Mouse (Mus musculus): Measurements from ENCODE around the gene Prdm4. TPM values are rescaled to one million over a fixed set of nuclear protein-coding genes. Genes with fewer than 3 reads are reported as not detected.

Prdm4 gene
- total and polyA plus RNA-seq, 3 experiments, result 19.0 to 27.9 (median 23.2) TPM

DNA sequence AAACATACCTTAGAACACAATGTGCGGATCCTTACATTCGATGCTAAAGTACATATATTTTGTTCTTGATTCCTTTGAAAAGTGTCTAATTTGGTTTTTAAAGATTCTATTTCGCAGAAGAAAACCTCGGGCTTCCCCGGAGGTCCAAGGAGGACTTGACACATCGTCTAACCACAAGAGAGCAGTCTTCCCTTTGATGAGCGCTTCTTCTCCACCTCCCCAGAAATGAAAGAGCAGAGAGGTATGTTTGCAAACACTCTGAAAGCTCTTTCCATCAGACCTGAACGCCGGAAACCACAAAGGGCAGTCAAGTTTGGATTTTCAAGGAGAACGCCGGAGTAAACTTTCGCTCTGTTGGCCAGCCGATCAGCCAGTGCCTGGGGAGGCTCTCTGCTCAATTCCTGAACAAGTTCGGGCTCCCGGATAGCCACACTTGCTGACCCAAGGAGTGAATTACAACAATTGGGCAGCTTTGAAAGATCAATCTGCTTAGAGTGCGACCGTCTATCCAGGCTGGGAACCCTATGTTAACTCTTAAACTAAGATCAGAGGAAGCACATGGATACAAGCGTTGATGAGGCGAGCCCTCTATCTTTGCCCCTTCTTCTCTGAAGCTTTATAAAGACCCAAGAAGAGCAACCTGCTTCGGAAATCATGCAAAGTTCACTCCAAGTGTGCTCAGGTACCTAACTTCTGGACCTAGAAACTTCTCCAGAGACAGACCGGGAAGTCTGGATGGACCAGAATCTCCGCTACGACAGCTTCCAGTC is 10.9 kb upstream of the Prdm4 start, which contains the start of gene Ascl4:
Ascl4 (plus strand) TSS at position 6 of the 770 bp plus-strand sequence.
- Histone ChIP-seq H3K4me2 (ENCODE audit: insufficient read depth, low read depth, poor library complexity, severe bottlenecking) (peak within 1 kb of the TSS; percentile 99), H3K9me3 (replicated peaks; ENCODE audit: low read length) (no peaks in the 10 kb centered on the region), H3K79me2 (replicated peaks; ENCODE audit: control insufficient read depth, extremely low read depth, insufficient read depth, poor library complexity, severe bottlenecking) (no peaks in the 10 kb centered on the region), H3K27me3 (replicated peaks) (peaks cover 23% of the 10 kb centered on the region), H3K36me3 (replicated peaks in 1 of 2; ENCODE audit: control insufficient read depth in 1 of 2, insufficient read depth in 1 of 2, low read length in 1 of 2) (no peaks in the 10 kb centered on the region), H3K9ac (ENCODE audit: insufficient read depth, low read depth) (peak within 1 kb of the TSS; percentile 19; the same call in 1 of the 2 replicates), H3K27ac (ENCODE audit: insufficient read depth, low read depth) (no peak within 1 kb of the TSS; the same call in 1 of the 2 replicates), H3K4me1 (ENCODE audit: control insufficient read depth in 1 of 2, insufficient read depth in 2 of 2) (peaks cover 8 to 30% of the 10 kb centered on the region in 2 experiments), H3K4me3 (replicated peaks in 1 of 3; ENCODE audit: low read depth in 2 of 3, low read length in 2 of 3, poor library complexity in 1 of 3) (peak within 1 kb of the TSS; percentile 34 to 56 (median 36))
- in situ Hi-C loops (cut with MboI; ENCODE audit: low pct_ligation_motif_present, low pct_unique_long_range_greater_than_20kb, low sequenced_read_pairs) (no loop called here), dilution Hi-C loops (cut with MboI; ENCODE audit: extremely low pct_ligation_motif_present, extremely low pct_unique_long_range_greater_than_20kb, low sequenced_read_pairs) (no loop called here)
- TF ChIP-seq MAFK (IDR thresholded peaks at IDR 0.05; ENCODE audit: insufficient replicate concordance, low read length) (no peak), MAX (IDR thresholded peaks at IDR 0.05; ENCODE audit: low read length) (peak; percentile 4; the same call in 1 of the 2 replicates), CTCF (conservative IDR thresholded peaks at IDR 0.05 in 1 of 2, IDR thresholded peaks at IDR 0.05 in 1 of 2; ENCODE audit: low read depth in 2 of 2, low read length in 2 of 2) (peak in 1 of 2 experiments; percentile 45; a peak in 2 of 4 replicates), MXI1 (IDR thresholded peaks at IDR 0.05; ENCODE audit: low read depth, low read length) (0 out of 2 replicates have a peak, but pooled peaks have one; percentile 49), TBP (conservative IDR thresholded peaks at IDR 0.05; ENCODE audit: low read depth, low read length) (no peak), RAD21 (IDR thresholded peaks at IDR 0.05; ENCODE audit: low read depth, low read length) (peak; percentile 28)
- DNase-seq (ENCODE audit: extremely low read depth), result no peak

DNA sequence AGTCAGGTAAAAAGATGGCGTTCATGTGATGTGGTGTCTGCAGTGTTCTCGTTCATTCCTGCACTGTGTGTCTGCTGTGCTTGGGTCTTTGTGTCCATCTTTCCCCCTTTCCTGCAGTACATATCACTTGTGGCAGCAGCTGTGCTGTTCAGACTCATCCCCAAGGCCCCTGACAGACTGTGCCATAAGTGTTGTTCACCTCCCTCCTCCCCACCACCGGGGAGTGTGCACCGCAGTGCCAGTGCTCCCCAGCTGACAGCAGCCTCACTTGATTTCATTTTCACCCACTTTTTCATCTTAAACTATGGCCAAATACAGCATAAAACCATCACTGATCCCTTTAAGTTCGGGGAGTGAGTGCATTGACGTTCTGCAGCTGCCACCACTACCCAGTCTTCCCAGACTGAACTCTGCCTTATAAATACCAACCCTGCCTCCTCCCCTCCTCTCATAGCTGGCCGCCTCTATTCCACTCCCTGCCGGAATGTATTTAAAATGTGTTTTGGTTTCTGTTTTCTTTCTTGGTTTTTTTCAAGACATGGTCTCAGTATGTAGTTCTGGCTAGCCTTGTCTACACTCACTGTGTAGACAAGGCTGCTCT is 37.0 kb downstream of the Prdm4 start:
- H3K36me3 ChIP-seq (replicated peaks in 1 of 2; ENCODE audit: control insufficient read depth in 1 of 2, insufficient read depth in 1 of 2, low read length in 1 of 2), result peaks cover 75 to 97% of the 10 kb centered on the region in 2 experiments
- dilution Hi-C loops (cut with MboI; ENCODE audit: extremely low pct_ligation_motif_present, extremely low pct_unique_long_range_greater_than_20kb, low sequenced_read_pairs), result no loop called here

More for the DNA sequence above, 37.0 kb downstream of the Prdm4 start:
- Histone ChIP-seq H3K27ac (ENCODE audit: insufficient read depth, low read depth) (no peak overlapping the region), H3K9me3 (replicated peaks; ENCODE audit: low read length) (no peaks in the 10 kb centered on the region), H3K79me2 (replicated peaks; ENCODE audit: control insufficient read depth, extremely low read depth, insufficient read depth, poor library complexity, severe bottlenecking) (peaks cover 1% of the 10 kb centered on the region; the same call in 1 of the 2 replicates), H3K4me3 (replicated peaks in 1 of 3; ENCODE audit: low read depth in 2 of 3, low read length in 2 of 3, poor library complexity in 1 of 3) (no peak overlapping the region), H3K4me2 (ENCODE audit: insufficient read depth, low read depth, poor library complexity, severe bottlenecking) (no peak overlapping the region), H3K9ac (ENCODE audit: insufficient read depth, low read depth) (no peak overlapping the region), H3K27me3 (replicated peaks) (no peaks in the 10 kb centered on the region), H3K4me1 (ENCODE audit: control insufficient read depth in 1 of 2, insufficient read depth in 2 of 2) (no peaks in the 10 kb centered on the region)
- DNase-seq (ENCODE audit: extremely low read depth), result no peak
- in situ Hi-C loops (cut with MboI; ENCODE audit: low pct_ligation_motif_present, low pct_unique_long_range_greater_than_20kb, low sequenced_read_pairs), result no loop called here
- TF ChIP-seq HCFC1 (IDR thresholded peaks at IDR 0.05; ENCODE audit: low read depth, low read length), result no peak
- TF ChIP-seq ELF1 (IDR thresholded peaks at IDR 0.05; ENCODE audit: low read depth, low read length), result no peak
- no peak for TF ChIP-seq EP300 (IDR thresholded peaks at IDR 0.05; ENCODE audit: low read length)
- TF ChIP-seq GABPA (IDR thresholded peaks at IDR 0.05; ENCODE audit: insufficient replicate concordance, low read depth, low read length), result no peak
- TF ChIP-seq NELFE (IDR thresholded peaks at IDR 0.05; ENCODE audit: low read depth, low read length), result no peak
- TF ChIP-seq JUND (conservative IDR thresholded peaks at IDR 0.05; ENCODE audit: low read depth, low read length), result no peak
- TF ChIP-seq ETS1 (conservative IDR thresholded peaks at IDR 0.05; ENCODE audit: low read depth, low read length), result no peak
- TF ChIP-seq JUN (IDR thresholded peaks at IDR 0.05; ENCODE audit: insufficient read depth, low read depth, low read length), result no peak
- TF ChIP-seq USF2 (conservative IDR thresholded peaks at IDR 0.05; ENCODE audit: low read depth, low read length), result no peak
- TF ChIP-seq IRF4 (IDR thresholded peaks at IDR 0.05; ENCODE audit: low read depth, low read length), result no peak
- no peak for TF ChIP-seq PAX5 (IDR thresholded peaks at IDR 0.05; ENCODE audit: low read length)
- TF ChIP-seq ZKSCAN1 (IDR thresholded peaks at IDR 0.05; ENCODE audit: borderline replicate concordance, low read depth, low read length), result no peak
- TF ChIP-seq RCOR1 (conservative IDR thresholded peaks at IDR 0.05; ENCODE audit: low read depth, low read length), result no peak
- TF ChIP-seq MAX (IDR thresholded peaks at IDR 0.05; ENCODE audit: low read length), result no peak
- TF ChIP-seq SMC3 (IDR thresholded peaks at IDR 0.05; ENCODE audit: low read depth, low read length), result no peak
- no peak for TF ChIP-seq RAD21 (IDR thresholded peaks at IDR 0.05; ENCODE audit: low read depth, low read length)
- TF ChIP-seq UBTF (IDR thresholded peaks at IDR 0.05; ENCODE audit: low read depth, low read length), result no peak
